Mouse (Mus musculus) embryonic fibroblast, embryonic 13.5 days (primary cell): ENCODE data around the gene Mapk8ip2.

Source experiments
- CTCF ChIP-seq: IDR thresholded peaks from 2 replicates; pipeline ENCODE4 v1.5.1; 2011; ENCODE audit warnings: mild to moderate bottlenecking, control low read depth, low read length, moderate library complexity, borderline replicate concordance; ENCODE audit not compliant: insufficient read depth
- POLR2A ChIP-seq: IDR thresholded peaks from 2 replicates; pipeline ENCODE4 v1.6.1; 2011; ENCODE audit warnings: low read depth, mild to moderate bottlenecking, control low read depth, low read length, moderate library complexity

- TF ChIP-seq POLR2A (no peak), CTCF (no peak)
Observed at GRCm38 (mm10) chr15:89406691-89407090, 47.0 kb upstream of the Mapk8ip2 start.
